Mouse (Mus musculus) forebrain, embryonic 16.5 days (tissue): Measurements from ENCODE around the gene Dffa. TPM values are rescaled to one million over a fixed set of nuclear protein-coding genes. Genes with fewer than 3 reads are reported as not detected.
"Not testable (repeated sequence)": the region's sequence is repeated elsewhere in the genome, so short reads cannot be mapped to it uniquely, and the experiment has no call there.

ENCODE experiments used
- ATAC-seq: fragments of 200-750 bp; cut with Nextera tagmentation; 2 replicates; pipeline ENCODE4 v1.8.0; 2017; ENCODE audit warnings: mild to moderate bottlenecking, moderate library complexity
- H3K27ac ChIP-seq: fragments of 300-500 bp; sonication (generic); 2 replicates; pipeline ENCODE4 v1.5.1; 2014; ENCODE audit warnings: low read length, control low read depth
- H3K27me3 ChIP-seq: fragments of 300-500 bp; sonication (generic); replicated peaks from 2 replicates; pipeline ENCODE4 v1.6.1; 2014; ENCODE audit warnings: low read length; ENCODE audit not compliant: control insufficient read depth, insufficient read depth
- H3K36me3 ChIP-seq: fragments of 300-500 bp; sonication (generic); 2 replicates; pipeline ENCODE4 v1.6.1; 2014; ENCODE audit not compliant: control insufficient read depth, insufficient read depth
- H3K4me1 ChIP-seq: fragments of 300-500 bp; sonication (generic); replicated peaks from 2 replicates; pipeline ENCODE4 v1.6.1; 2014; ENCODE audit warnings: low read length; ENCODE audit not compliant: control insufficient read depth, insufficient read depth
- H3K4me2 ChIP-seq: fragments of 300-500 bp; sonication (generic); 2 replicates; pipeline ENCODE4 v1.6.1; 2014; ENCODE audit warnings: mild to moderate bottlenecking, low read length, control low read depth
- H3K4me3 ChIP-seq: fragments of 300-500 bp; sonication (generic); replicated peaks from 2 replicates; pipeline ENCODE4 v1.5.1; 2014; ENCODE audit warnings: mild to moderate bottlenecking, low read length, control low read depth
- H3K9ac ChIP-seq: fragments of 300-500 bp; sonication (generic); replicated peaks from 2 replicates; pipeline ENCODE4 v1.6.1; 2014; ENCODE audit warnings: low read depth, low read length, control low read depth
- H3K9me3 ChIP-seq: fragments of 300-500 bp; sonication (generic); 2 replicates; pipeline ENCODE4 v1.6.1; 2016; ENCODE audit warnings: low read length; ENCODE audit not compliant: control insufficient read depth
- WGBS: fragments of 180-500 bp; shearing (Covaris S2); extraction: QIAGEN DNeasy Blood & Tissue Kit; methylation state at CpG from one replicate; pipeline ENCODE4 v1.1.7; 2014; 5-methylcytosine and 5-hydroxymethylcytosine counted together
- polyA plus RNA-seq: library from polyadenylated mRNA; unstranded; fragments of >200 nt; fragmentation: Nextera tagmentation; extraction: Ambion mirVana; gene quantifications from 2 replicates; pipeline ENCODE4 v1.2.1, GENCODE M21; 2015

Gene Dffa
- polyA plus RNA-seq, 1 experiment from 2014 or later = 26.3 TPM

DNA sequence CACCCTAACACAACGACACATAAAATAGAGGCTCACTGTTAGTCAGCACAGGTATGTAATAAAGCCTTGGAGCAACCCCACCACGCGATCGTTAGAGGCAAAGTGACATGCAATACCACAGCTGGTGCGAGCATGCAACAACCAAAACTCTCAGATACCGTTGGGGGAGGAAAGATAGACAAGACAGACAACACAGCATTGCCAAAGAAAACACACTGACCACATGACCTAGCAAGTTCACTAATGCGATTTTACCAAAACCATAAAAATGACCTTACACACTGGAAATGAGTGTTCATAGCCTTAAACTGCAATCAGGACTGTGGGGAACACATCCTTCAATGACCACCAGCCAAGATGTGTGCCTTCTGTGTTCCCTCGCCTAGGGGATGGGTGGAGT, 12.6 kb upstream of the Dffa start:
- Histone ChIP-seq H3K4me3 (no peak overlapping the region), H3K36me3 (peaks cover 8% of the 10 kb centered on the region; the same call in 1 of the 2 replicates), H3K27me3 (no peaks in the 10 kb centered on the region), H3K9ac (no peak overlapping the region), H3K4me1 (no peaks in the 10 kb centered on the region), H3K4me2 (no peak overlapping the region), H3K27ac (no peak overlapping the region), H3K9me3 (no peaks in the 10 kb centered on the region)
- 83% methylated on average over 8 of the region's 8 CpGs for WGBS
- no peak for ATAC-seq

DNA sequence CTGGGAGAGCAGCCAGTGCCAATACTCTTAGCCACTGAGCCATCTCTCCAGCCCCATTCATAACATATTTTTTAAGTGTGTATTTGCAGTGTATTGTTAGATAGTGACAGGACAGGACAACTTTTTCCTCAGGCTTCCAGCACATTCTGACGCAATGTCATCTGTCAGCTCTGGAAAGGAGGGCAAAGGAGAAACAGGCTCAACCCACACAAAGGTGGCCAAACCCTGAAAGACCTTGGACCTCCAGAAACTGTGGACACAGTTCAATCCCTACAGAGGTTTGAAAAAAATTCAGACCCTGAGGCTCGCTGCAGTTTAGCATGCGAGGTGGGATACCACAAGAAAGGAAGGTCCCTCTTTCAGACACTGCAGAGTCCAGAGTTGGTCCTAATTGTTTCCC, 6.0 kb upstream of the Dffa start:
- WGBS = 85% methylated on average over 3 of the region's 3 CpGs
- no peak overlapping the region for H3K27ac ChIP-seq

DNA sequence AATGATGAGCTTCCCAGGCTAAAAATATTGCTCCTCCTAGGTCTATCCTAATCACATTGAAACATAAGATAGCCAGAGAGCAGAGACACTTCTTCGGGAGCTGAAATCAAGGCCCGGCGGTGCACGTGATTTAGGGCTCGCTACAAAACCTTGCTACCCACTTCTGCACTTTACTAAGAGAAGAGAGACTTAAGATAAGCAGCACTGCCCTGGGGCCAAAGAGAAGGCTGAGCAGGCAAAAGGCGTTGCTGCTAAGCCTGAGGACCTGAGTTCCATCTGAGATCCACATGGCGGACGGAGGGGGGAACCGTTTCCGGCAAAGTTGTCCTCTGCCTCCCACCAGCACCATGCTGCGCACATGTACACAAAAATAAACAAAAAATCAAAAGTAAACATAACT, 5.4 kb upstream of the Dffa start:
- H3K9ac ChIP-seq = peak overlapping the region; percentile 79
- no peak overlapping the region for H3K27ac ChIP-seq
- H3K4me1 ChIP-seq = peaks cover 14% of the 10 kb centered on the region
- H3K36me3 ChIP-seq = peaks cover 3% of the 10 kb centered on the region; the same call in 1 of the 2 replicates
- H3K9me3 ChIP-seq = no peaks in the 10 kb centered on the region
- WGBS = 17% methylated on average over 11 of the region's 11 CpGs
- H3K4me3 ChIP-seq = peak overlapping the region; percentile 73
- ATAC-seq = no peak
- H3K4me2 ChIP-seq = peak overlapping the region; percentile 88
- no peaks in the 10 kb centered on the region for H3K27me3 ChIP-seq

More for the DNA sequence above, 6.0 kb upstream of the Dffa start:
- no peak overlapping the region for H3K9ac ChIP-seq
- peaks cover 5% of the 10 kb centered on the region; the same call in 1 of the 2 replicates for H3K36me3 ChIP-seq
- ATAC-seq = no peak
- H3K4me1 ChIP-seq = peaks cover 14% of the 10 kb centered on the region
- H3K4me2 ChIP-seq = no peak overlapping the region; the same call in 1 of the 2 replicates
- H3K4me3 ChIP-seq = no peak overlapping the region
- H3K9me3 ChIP-seq = no peaks in the 10 kb centered on the region
- H3K27me3 ChIP-seq = no peaks in the 10 kb centered on the region

DNA sequence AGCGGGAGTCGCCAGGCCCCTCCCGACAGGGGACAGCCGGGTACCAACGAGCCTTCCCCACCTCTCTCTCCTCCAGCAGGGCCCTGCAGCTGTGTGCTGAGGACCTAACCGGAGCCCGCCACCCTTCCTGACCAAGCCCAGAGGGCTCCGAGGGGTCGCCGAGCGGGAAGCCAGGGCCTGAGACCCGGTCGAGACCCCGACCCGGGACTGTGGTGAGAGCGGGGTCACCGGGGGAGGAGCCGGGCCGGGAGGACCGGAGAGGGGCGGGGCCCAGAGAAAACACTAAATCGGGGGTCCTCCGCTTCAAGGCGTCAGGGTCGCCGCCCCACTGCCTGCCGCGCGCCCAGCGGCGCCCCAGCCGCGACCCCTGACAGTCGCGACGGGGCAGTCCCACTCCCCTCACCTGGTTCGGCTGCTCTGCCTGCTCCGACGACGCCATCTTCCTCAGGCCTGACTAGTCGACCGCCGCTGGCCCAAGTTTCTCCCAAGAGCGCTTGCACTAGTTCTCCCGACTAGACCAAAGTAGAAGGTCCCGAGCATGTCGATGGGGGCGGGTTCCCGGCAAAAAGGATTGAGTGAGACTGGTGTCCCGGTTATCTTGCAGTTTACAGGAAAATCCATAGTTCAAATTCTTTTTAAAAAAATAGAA, 4.5 kb upstream of the Dffa start, which contains the start of gene Pex14:
Gene Pex14 (minus strand): TSS at position 508 of the 649 bp plus-strand sequence.
- H3K4me3 ChIP-seq = peak within 1 kb of the TSS; percentile 73
- peaks cover 16% of the 10 kb centered on the region for H3K4me1 ChIP-seq
- no peaks in the 10 kb centered on the region for H3K9me3 ChIP-seq
- H3K36me3 ChIP-seq = no peaks in the 10 kb centered on the region
- H3K27ac ChIP-seq = no peak within 1 kb of the TSS
- ATAC-seq = peak; percentile 82
- peak within 1 kb of the TSS; percentile 79 for H3K9ac ChIP-seq
- peak within 1 kb of the TSS; percentile 88 for H3K4me2 ChIP-seq
- no peaks in the 10 kb centered on the region for H3K27me3 ChIP-seq
- WGBS = under 1% methylated on average over 42 of the region's 50 CpGs

DNA sequence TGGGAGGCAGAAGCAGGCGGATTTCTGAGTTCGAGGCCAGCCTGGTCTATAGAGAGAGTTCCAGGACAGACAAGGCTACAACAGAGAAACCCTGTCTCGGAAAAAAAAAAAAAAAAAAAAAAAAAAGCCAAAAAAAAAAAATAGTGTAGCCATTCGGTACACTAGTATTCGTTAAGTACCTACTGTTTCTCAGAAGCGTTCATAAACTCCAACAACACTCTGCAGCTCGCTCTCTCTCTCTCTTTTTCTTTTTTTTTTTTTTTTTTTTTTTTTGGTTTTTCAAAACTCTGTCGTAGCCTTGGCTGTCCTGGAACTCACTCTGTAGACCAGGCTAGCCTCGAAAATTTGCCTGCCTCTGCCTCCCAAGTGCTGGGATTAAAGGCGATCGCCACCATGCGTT, 3.5 kb upstream of the Dffa start:
- not testable (repeated sequence) for ATAC-seq

DNA sequence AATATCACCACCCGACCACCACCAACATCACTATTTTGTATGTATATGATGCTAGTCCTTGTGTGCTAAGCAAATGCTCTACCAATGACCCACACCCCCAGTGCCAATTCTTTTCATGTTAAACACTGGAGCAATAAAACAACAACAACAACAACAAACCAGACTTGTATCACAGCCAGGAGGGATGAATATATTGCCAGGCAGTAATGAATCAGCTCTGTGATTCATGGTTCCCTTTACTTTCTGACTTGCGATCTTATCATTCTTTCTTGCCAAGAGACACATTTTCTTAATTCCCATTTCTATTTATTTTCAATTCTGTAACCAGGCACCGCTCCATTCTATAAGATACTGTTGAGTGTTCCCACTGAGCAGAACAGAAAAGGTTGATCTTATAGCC, 2.5 kb upstream of the Dffa start:
- no peak overlapping the region for H3K4me3 ChIP-seq
- ATAC-seq = no peak
- WGBS = 82% methylated on average over 3 of the region's 3 CpGs

More for the DNA sequence above, 3.5 kb upstream of the Dffa start:
- 92% methylated on average over 12 of the region's 12 CpGs for WGBS
- not testable (repeated sequence) for H3K4me3 ChIP-seq, H3K27me3 ChIP-seq, H3K36me3 ChIP-seq, H3K4me2 ChIP-seq, H3K9ac ChIP-seq, H3K27ac ChIP-seq, H3K9me3 ChIP-seq
- H3K4me1 ChIP-seq = peaks cover 22% of the 10 kb centered on the region

DNA sequence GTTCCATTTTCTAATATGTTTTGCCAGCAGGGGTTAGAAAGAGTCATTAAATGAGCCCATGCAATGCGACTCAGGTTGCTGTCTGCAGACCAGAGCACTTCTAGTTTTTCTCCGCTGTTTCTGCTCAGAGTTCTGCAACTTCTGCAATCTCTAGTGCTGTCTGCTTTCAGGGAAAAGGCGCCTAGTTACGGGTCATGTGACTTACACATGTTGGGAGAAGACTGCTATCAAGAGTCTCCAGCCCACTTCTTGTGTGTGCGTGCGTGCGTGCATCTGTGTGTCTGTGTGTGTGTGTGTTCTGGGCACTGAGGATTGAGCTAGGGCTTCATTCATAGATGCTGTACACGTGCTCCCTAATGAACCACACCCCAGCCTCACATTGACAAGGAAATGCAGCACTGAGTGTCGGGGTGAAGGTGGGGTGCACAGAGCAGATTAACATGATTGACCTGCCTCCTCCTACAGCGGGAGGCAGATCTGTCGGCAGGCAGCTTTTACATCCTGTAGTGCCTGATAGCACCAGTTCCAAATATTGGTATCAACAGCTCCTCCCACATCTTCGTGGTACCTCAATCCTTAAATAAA, 16.1 kb downstream of the Dffa start:
- not testable (repeated sequence) for H3K4me2 ChIP-seq, H3K36me3 ChIP-seq, H3K9me3 ChIP-seq, H3K4me3 ChIP-seq, H3K27me3 ChIP-seq, ATAC-seq, H3K9ac ChIP-seq, H3K27ac ChIP-seq, H3K4me1 ChIP-seq
- 81% methylated on average over 12 of the region's 12 CpGs for WGBS

More for the DNA sequence above, 2.5 kb upstream of the Dffa start:
- H3K4me1 ChIP-seq = peaks cover 22% of the 10 kb centered on the region
- H3K9me3 ChIP-seq = no peaks in the 10 kb centered on the region
- H3K4me2 ChIP-seq = no peak overlapping the region
- H3K27me3 ChIP-seq = no peaks in the 10 kb centered on the region
- H3K36me3 ChIP-seq = no peaks in the 10 kb centered on the region
- no peak overlapping the region for H3K9ac ChIP-seq
- no peak overlapping the region for H3K27ac ChIP-seq

DNA sequence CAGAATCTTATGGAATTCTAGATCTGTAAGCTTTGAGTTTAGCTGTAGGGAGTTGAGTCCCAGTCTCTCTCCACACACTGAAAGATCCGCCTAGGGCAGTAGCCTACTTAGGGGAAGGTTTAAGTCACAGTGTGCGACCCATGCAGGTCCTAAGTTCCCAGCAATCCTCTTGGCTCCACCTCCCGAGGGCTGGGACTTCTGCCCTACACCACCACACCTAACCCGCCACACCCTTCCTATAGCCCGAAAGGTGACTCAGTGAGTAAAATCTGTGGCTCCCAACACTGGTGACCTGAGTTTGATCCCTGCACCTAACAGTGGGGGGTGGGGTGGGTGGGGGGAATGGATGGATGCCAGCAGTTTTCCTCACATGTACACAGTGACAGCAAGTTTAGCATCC, 19.5 kb downstream of the Dffa start:
- H3K27ac ChIP-seq = no peak overlapping the region
- H3K4me2 ChIP-seq = no peak overlapping the region
- no peaks in the 10 kb centered on the region for H3K36me3 ChIP-seq
- H3K9ac ChIP-seq = no peak overlapping the region
- no peaks in the 10 kb centered on the region for H3K27me3 ChIP-seq
- no peak for ATAC-seq
- H3K4me1 ChIP-seq = no peaks in the 10 kb centered on the region
- WGBS = 71% methylated on average over 5 of the region's 5 CpGs
- H3K4me3 ChIP-seq = no peak overlapping the region
- H3K9me3 ChIP-seq = no peaks in the 10 kb centered on the region

DNA sequence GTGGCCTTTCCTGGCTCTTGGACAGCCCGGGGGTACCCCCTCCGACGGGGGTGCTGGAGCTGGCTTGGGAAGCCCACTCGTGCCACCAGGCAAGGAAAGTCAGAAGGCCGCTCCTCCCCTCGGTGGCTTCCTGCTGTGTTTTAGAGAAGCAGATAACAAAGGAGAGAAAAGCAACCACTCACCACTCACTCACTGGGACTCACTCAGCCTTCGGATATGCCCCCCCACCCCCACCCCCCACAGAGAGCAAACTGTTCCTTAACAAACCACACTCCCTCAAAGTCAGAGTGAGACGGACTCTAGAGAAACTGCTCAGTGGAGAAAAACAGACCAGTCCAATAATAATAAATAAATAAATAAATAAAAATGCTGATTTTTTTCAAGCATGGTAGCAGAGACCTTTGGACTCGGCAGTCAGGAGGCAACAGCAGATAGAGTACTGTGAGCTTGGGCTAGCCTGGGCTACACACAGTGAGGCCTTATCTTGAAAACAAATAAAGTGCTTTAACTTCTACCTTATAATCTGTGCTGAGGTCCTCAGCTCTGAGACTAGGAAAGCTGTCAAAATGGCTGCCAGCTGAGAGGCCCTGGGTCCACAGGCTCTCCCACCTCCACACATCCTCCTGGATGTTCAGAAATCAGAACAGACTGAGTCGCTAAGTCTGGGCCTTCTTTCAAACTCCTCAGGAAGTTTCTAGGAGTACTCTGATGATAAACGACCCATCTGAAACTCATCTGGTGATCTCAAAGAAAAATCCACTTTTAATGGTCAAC, 21.6 kb downstream of the Dffa start:
- no peak for ATAC-seq
- Histone ChIP-seq H3K27ac (no peak overlapping the region), H3K9ac (no peak overlapping the region), H3K4me1 (no peaks in the 10 kb centered on the region), H3K9me3 (no peaks in the 10 kb centered on the region), H3K36me3 (no peaks in the 10 kb centered on the region), H3K27me3 (no peaks in the 10 kb centered on the region), H3K4me2 (no peak overlapping the region), H3K4me3 (no peak overlapping the region)
- WGBS = 40% methylated on average over 11 of the region's 11 CpGs
